Mouse (Mus musculus) MEL (cell line): ENCODE data around the gene Pzp.

Experiments used
- CTCF ChIP-seq, 3 experiments: IDR thresholded peaks in 2 of 3; conservative IDR thresholded peaks in 1 of 3; 2 replicates each; pipeline ENCODE4 v1.5.1; 2011 to 2012; ENCODE audit warnings: low read length in 3 of 3, low read depth in 2 of 3, mild to moderate bottlenecking in 2 of 3, improper control_type of control experiment in 1 of 3, inconsistent platforms in 1 of 3, mixed read lengths in 1 of 3, moderate library complexity in 1 of 3; ENCODE audit not compliant: control insufficient read depth in 1 of 3, insufficient read depth in 1 of 3, poor library complexity in 1 of 3, severe bottlenecking in 1 of 3
- JUND ChIP-seq: IDR thresholded peaks from 2 replicates; pipeline ENCODE4 v1.6.1; 2011; ENCODE audit warnings: low read depth, mild to moderate bottlenecking, improper control_type of control experiment, low read length
- MAFK ChIP-seq: IDR thresholded peaks from 2 replicates; pipeline ENCODE4 v1.6.1; 2011; ENCODE audit warnings: low read depth, mild to moderate bottlenecking, low read length, improper control_type of control experiment, borderline replicate concordance
- POLR2A ChIP-seq, 2 experiments: IDR thresholded peaks; 2 replicates each; pipeline ENCODE4 v1.6.1; 2011 to 2012; ENCODE audit warnings: low read length in 2 of 2, mild to moderate bottlenecking in 2 of 2, control low read depth in 1 of 2, improper control_type of control experiment in 1 of 2, low read depth in 1 of 2, moderate library complexity in 1 of 2; ENCODE audit not compliant: control insufficient read depth in 1 of 2, insufficient read depth in 1 of 2, poor library complexity in 1 of 2
- POLR2AphosphoS5 ChIP-seq: IDR thresholded peaks from 2 replicates; pipeline ENCODE4 v1.6.1; 2012; ENCODE audit warnings: low read depth, borderline replicate concordance, mild to moderate bottlenecking, inconsistent platforms, low read length, moderate library complexity, mixed read lengths
- UBTF ChIP-seq: IDR thresholded peaks from 2 replicates; pipeline ENCODE4 v1.6.1; 2012; ENCODE audit warnings: low read depth, mild to moderate bottlenecking, inconsistent platforms, low read length, improper control_type of control experiment, moderate library complexity, borderline replicate concordance; ENCODE audit not compliant: insufficient read depth
- ZNF384 ChIP-seq: IDR thresholded peaks from 2 replicates; pipeline ENCODE4 v1.6.1; 2012; ENCODE audit warnings: low read depth, mild to moderate bottlenecking, inconsistent platforms, low read length, improper control_type of control experiment

DNA sequence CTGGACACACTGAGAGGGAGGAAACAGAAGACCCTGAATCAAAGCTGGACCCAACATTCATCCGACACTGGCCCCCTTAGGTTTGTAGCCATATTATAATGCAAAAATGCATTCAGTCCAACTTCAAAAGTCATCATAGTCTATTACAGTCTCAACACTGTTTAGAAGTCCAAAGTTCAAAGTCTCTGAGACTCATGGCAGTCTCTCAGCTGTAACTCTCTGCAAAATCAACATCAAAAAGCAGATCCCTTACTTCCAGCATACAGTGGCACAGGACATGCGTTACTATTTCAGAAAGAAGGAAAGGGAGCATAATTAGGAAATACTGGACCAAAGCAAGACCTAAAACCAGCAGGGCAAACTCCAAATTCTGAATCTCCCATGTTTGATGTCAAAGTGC lies 8.7 kb upstream of the Pzp start:
- no peak for TF ChIP-seq POLR2AphosphoS5
- no peak for TF ChIP-seq MAFK
- TF ChIP-seq JUND = no peak
- TF ChIP-seq POLR2A (IDR thresholded peaks at IDR 0.05; ENCODE audit: control insufficient read depth in 1 of 2, insufficient read depth in 1 of 2, low read depth in 1 of 2, low read length in 2 of 2, poor library complexity in 1 of 2) = no peak
- TF ChIP-seq CTCF (IDR thresholded peaks at IDR 0.05 in 2 of 3, conservative IDR thresholded peaks at IDR 0.05 in 1 of 3; ENCODE audit: control insufficient read depth in 1 of 3, insufficient read depth in 1 of 3, low read depth in 2 of 3, low read length in 3 of 3, poor library complexity in 1 of 3, severe bottlenecking in 1 of 3) = no peak
- TF ChIP-seq ZNF384 = no peak
- TF ChIP-seq UBTF = no peak
